Mouse (Mus musculus) myocyte (in vitro differentiated cells): ENCODE data around the gene Ccdc60. TPM values are rescaled to one million over a fixed set of nuclear protein-coding genes. Genes with fewer than 3 reads are reported as not detected.

Experiments used
- H3K27me3 ChIP-seq: one replicate; pipeline ENCODE4 v1.6.1; 2011; ENCODE audit not compliant: control insufficient read depth, insufficient read depth, insufficient read length
- H3K36me3 ChIP-seq: one replicate; pipeline ENCODE4 v1.6.1; 2011; ENCODE audit not compliant: control insufficient read depth, insufficient read depth
- H3K4me2 ChIP-seq: one replicate; pipeline ENCODE4 v1.6.1; 2011; ENCODE audit warnings: low read depth, control low read depth
- H3K4me3 ChIP-seq: one replicate; pipeline ENCODE4 v1.5.1; 2011; ENCODE audit warnings: mild to moderate bottlenecking, control low read depth, moderate library complexity
- H3K79me2 ChIP-seq: one replicate; pipeline ENCODE4 v1.6.1; 2011; ENCODE audit not compliant: control insufficient read depth, insufficient read depth
- H3ac ChIP-seq: one replicate; pipeline ENCODE4 v1.6.1; 2011; ENCODE audit not compliant: control insufficient read depth, insufficient read length
- CEBPB ChIP-seq: IDR thresholded peaks from 2 replicates; pipeline ENCODE4 v1.6.1; 2011; ENCODE audit warnings: mild to moderate bottlenecking, moderate library complexity; ENCODE audit not compliant: poor library complexity, insufficient read depth, severe bottlenecking
- E2F4 ChIP-seq: IDR thresholded peaks from one replicate; pipeline ENCODE4 v1.6.1; 2011; ENCODE audit warnings: mild to moderate bottlenecking, control low read depth, moderate library complexity; ENCODE audit not compliant: insufficient read depth
- MAX ChIP-seq: IDR thresholded peaks from one replicate; pipeline ENCODE4 v1.6.1; 2011; ENCODE audit warnings: low read depth, mild to moderate bottlenecking, control low read depth
- MYOD1 ChIP-seq, 3 experiments: IDR thresholded peaks; one replicate each; pipeline ENCODE4 v1.6.1; 2011; ENCODE audit warnings: control low read depth in 2 of 3, low read depth in 2 of 3, mild to moderate bottlenecking in 2 of 3, moderate library complexity in 1 of 3; ENCODE audit not compliant: insufficient read length in 2 of 3, control insufficient read depth in 1 of 3
- MYOG ChIP-seq, 3 experiments: IDR thresholded peaks; one replicate each; pipeline ENCODE4 v1.6.1; 2011; ENCODE audit warnings: control low read depth in 2 of 3, low read depth in 2 of 3, mild to moderate bottlenecking in 2 of 3; ENCODE audit not compliant: insufficient read length in 2 of 3, control insufficient read depth in 1 of 3, insufficient read depth in 1 of 3
- POLR2A ChIP-seq: IDR thresholded peaks from one replicate; pipeline ENCODE4 v1.6.1; 2011; ENCODE audit warnings: low read depth, mild to moderate bottlenecking, control low read depth, moderate library complexity; ENCODE audit not compliant: insufficient read length
- POLR2AphosphoS2 ChIP-seq: IDR thresholded peaks from one replicate; pipeline ENCODE4 v1.6.1; 2011; ENCODE audit warnings: low read depth, control low read depth; ENCODE audit not compliant: insufficient read length
- REST ChIP-seq: IDR thresholded peaks from one replicate; pipeline ENCODE4 v1.6.1; 2011; ENCODE audit warnings: mild to moderate bottlenecking, control low read depth, moderate library complexity; ENCODE audit not compliant: insufficient read depth, insufficient read length
- SRF ChIP-seq: IDR thresholded peaks from one replicate; pipeline ENCODE4 v1.6.1; 2011; ENCODE audit warnings: low read depth; ENCODE audit not compliant: control insufficient read depth, insufficient read length
- TCF12 ChIP-seq: IDR thresholded peaks from one replicate; pipeline ENCODE4 v1.6.1; 2011; ENCODE audit warnings: mild to moderate bottlenecking, control low read depth; ENCODE audit not compliant: poor library complexity, insufficient read depth, severe bottlenecking
- TCF3 ChIP-seq: IDR thresholded peaks from one replicate; pipeline ENCODE4 v1.6.1; 2011; ENCODE audit warnings: low read depth, control low read depth; ENCODE audit not compliant: insufficient read length
- USF1 ChIP-seq: IDR thresholded peaks from one replicate; pipeline ENCODE4 v1.6.1; 2011; ENCODE audit warnings: low read depth, mild to moderate bottlenecking, control low read depth, moderate library complexity
- polyA plus RNA-seq: library from polyadenylated mRNA; unstranded; fragments of >200 nt; fragmentation: generic; extraction: Trizol; gene quantifications from one replicate; pipeline ENCODE4 v1.2.1, GENCODE M21; 2012; ENCODE audit warnings: missing spikeins

The Ccdc60 gene
- polyA plus RNA-seq, 1 experiment: 0.48 TPM

- no peak overlapping the region for H3K4me3 ChIP-seq
- no peaks in the 10 kb centered on the region for H3K79me2 ChIP-seq
- TF ChIP-seq USF1: no peak
- no peak for TF ChIP-seq CEBPB
- TF ChIP-seq TCF3: no peak
- no peak for TF ChIP-seq REST
- no peak for TF ChIP-seq MYOG (IDR thresholded peaks at IDR 0.05; ENCODE audit: control insufficient read depth in 1 of 3, insufficient read depth in 1 of 3, insufficient read length in 2 of 3, low read depth in 2 of 3)
- TF ChIP-seq MAX: no peak
- no peak for TF ChIP-seq POLR2AphosphoS2
- no peak for TF ChIP-seq E2F4
- no peak for TF ChIP-seq MYOD1 (IDR thresholded peaks at IDR 0.05; ENCODE audit: control insufficient read depth in 1 of 3, insufficient read length in 2 of 3, low read depth in 2 of 3)
- no peak for TF ChIP-seq SRF
- no peak for TF ChIP-seq POLR2A
- TF ChIP-seq TCF12: no peak
- no peak overlapping the region for H3ac ChIP-seq
- no peaks in the 10 kb centered on the region for H3K36me3 ChIP-seq
- peaks cover 17% of the 10 kb centered on the region for H3K27me3 ChIP-seq
- H3K4me2 ChIP-seq: no peak overlapping the region
Measured at GRCm38 (mm10) chr5:116081616-116082015, 207.2 kb downstream of the Ccdc60 start.

GRCm38 (mm10) chr5:116080736-116081135 is 208.0 kb downstream of the Ccdc60 start:
- no peak overlapping the region for H3K4me2 ChIP-seq
- peaks cover 25% of the 10 kb centered on the region for H3K27me3 ChIP-seq
- H3K4me3 ChIP-seq: no peak overlapping the region
- TF ChIP-seq REST (no peak), MYOD1 (IDR thresholded peaks at IDR 0.05; ENCODE audit: control insufficient read depth in 1 of 3, insufficient read length in 2 of 3, low read depth in 2 of 3) (no peak), SRF (no peak), MYOG (IDR thresholded peaks at IDR 0.05; ENCODE audit: control insufficient read depth in 1 of 3, insufficient read depth in 1 of 3, insufficient read length in 2 of 3, low read depth in 2 of 3) (no peak), CEBPB (no peak), TCF3 (no peak), MAX (no peak), TCF12 (no peak), USF1 (no peak), POLR2A (no peak), POLR2AphosphoS2 (no peak), E2F4 (no peak)
- no peaks in the 10 kb centered on the region for H3K79me2 ChIP-seq
- H3K36me3 ChIP-seq: no peaks in the 10 kb centered on the region
- H3ac ChIP-seq: no peak overlapping the region

Other genes starting within 250 kb of the Ccdc60 start
- gene Tmem233, start 205.7 kb downstream of the Ccdc60 start, polyA plus RNA-seq: 0.04 TPM
- gene Hspb8, start 133.9 kb upstream of the Ccdc60 start, polyA plus RNA-seq: 138 TPM